Mouse (Mus musculus): ENCODE data around the gene St6galnac3. TPM values are rescaled to one million over a fixed set of nuclear protein-coding genes. Genes with fewer than 3 reads are reported as not detected.
A peak's percentile ranks its signal among the peaks of the same experiment; 100 is the strongest.

Gene St6galnac3
- polyA plus RNA-seq, 1 experiment from 2014 or later, result 38.4 TPM

DNA sequence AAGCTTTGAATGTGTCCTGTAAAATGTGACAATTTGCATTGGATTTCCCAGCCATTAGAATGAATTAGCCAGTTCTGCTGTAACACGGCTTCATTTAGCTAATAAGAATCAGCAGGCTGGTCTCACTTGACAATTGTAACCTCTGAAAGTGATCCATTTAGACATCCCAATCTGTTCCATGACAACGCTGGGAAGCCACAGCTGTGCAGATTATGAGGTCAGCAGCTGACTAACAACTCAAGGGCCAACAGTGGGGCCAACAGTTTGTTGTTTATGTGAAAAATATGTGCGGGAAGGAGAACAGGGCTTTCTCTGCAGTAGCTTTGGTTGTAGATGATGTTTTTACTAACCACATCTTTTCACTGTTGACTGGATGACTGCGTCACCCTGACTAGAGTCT, 308.6 kb downstream of the St6galnac3 start:
- H3K27me3 ChIP-seq (ENCODE audit: insufficient read depth, poor library complexity, severe bottlenecking), result no peaks in the 10 kb centered on the region
- H3K9me3 ChIP-seq, result no peaks in the 10 kb centered on the region
- H3K27ac ChIP-seq, result no peak overlapping the region
- H3K36me3 ChIP-seq, result no peaks in the 10 kb centered on the region
- WGBS, result 92% methylated on average over 4 of the region's 4 CpGs
- H3K4me3 ChIP-seq, result no peak overlapping the region
- H3K4me1 ChIP-seq, result 0 out of 2 replicates have a peak, but pooled peaks cover 4% of the 10 kb centered on the region
- no peak for DNase-seq (ENCODE audit: low spot score)

DNA sequence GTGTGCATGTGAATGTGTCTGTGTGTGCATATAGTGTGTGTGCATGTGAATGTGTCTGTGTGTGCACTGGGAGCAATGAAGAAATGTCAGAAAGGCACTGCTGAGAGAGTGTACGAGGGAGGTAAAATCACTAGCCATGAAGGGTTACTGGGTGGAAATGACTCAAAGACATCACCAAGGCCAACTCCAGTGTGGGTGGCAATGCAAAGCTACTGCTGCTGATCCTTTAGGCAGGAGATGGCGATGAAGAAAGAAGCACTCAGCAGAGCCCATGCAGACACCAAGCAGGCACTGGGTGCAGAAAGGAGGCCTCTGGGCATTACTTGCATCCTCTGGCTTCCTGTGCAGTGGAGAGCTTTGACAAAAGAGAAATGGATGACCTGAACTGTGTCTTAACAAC, 310.8 kb downstream of the St6galnac3 start:
- Histone ChIP-seq H3K27me3 (ENCODE audit: insufficient read depth, poor library complexity, severe bottlenecking) (no peaks in the 10 kb centered on the region), H3K9me3 (no peaks in the 10 kb centered on the region), H3K27ac (no peak overlapping the region), H3K4me3 (no peak overlapping the region), H3K4me1 (no peaks in the 10 kb centered on the region), H3K36me3 (no peaks in the 10 kb centered on the region)
- DNase-seq (ENCODE audit: low spot score), result no peak
- 84% methylated on average over 2 of the region's 2 CpGs for WGBS

DNA sequence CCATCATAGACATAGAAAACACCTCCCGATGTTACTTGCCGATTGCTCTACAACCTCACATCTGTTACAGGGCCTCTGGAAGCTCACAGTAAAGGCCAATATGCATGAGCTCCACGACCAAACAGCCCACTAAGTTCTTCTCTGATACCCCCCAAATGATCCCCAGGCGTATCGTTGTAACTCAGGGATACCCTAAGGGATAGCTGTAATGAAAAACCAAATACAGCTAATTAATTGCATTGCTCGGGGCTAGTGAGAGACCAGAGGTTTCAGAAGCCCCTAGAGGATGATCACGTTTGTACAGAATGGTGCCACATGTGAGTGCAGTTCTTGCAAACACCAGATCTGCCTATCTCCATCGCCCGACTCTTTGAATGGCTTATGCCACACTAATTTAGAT, 315.7 kb downstream of the St6galnac3 start:
- 84% methylated on average over 9 of the region's 9 CpGs for WGBS
- Histone ChIP-seq H3K36me3 (no peaks in the 10 kb centered on the region), H3K4me3 (no peak overlapping the region), H3K27me3 (ENCODE audit: insufficient read depth, poor library complexity, severe bottlenecking) (no peaks in the 10 kb centered on the region), H3K27ac (no peak overlapping the region), H3K9me3 (no peaks in the 10 kb centered on the region), H3K4me1 (no peaks in the 10 kb centered on the region)
- no peak for DNase-seq (ENCODE audit: low spot score)

DNA sequence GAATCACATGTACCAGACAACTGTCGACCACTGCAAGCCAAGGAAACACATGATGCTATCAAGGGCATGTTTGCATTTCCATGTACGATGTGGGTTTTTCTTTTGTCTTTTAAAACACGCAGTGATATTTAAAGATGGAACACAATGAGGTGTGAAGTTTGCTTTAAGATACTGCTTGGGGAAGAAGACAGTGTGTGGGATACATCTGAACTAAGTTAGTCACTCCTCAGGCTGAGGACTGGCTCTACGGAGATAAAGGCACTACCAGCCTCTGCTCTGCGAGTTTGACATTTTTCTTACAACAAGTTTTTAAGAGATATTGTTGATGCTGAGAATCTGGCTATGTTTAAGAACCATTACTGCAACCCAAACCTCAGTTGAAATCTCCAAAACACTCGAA, 316.6 kb downstream of the St6galnac3 start:
- H3K4me3 ChIP-seq, result no peak overlapping the region
- WGBS, result 83% methylated on average over 6 of the region's 6 CpGs

DNA sequence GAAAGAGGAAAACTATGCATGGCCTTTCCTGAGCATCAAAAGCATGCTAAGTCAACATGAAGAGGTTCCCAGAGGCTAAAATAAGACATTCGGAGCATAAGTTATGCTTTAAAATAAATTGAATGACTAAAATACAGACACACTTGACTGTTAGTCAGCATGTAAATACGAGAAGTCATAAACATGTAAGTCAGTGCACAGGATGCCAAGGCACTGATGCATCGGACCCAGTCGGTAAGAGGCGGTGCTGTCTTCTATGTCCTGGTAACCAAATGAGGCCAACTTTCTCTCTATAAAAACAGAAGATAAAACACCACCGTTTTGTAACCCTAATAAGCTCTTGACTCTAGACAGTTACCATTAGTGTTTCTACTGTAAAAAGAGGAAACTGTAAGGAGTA, 317.3 kb downstream of the St6galnac3 start:
- WGBS, result 87% methylated on average over 6 of the region's 6 CpGs
- no peak for DNase-seq (ENCODE audit: low spot score)

More for the DNA sequence above, 316.6 kb downstream of the St6galnac3 start:
- Histone ChIP-seq H3K4me1 (no peaks in the 10 kb centered on the region), H3K9me3 (no peaks in the 10 kb centered on the region), H3K36me3 (no peaks in the 10 kb centered on the region), H3K27ac (no peak overlapping the region), H3K27me3 (ENCODE audit: insufficient read depth, poor library complexity, severe bottlenecking) (no peaks in the 10 kb centered on the region)
- DNase-seq (ENCODE audit: low spot score), result no peak

DNA sequence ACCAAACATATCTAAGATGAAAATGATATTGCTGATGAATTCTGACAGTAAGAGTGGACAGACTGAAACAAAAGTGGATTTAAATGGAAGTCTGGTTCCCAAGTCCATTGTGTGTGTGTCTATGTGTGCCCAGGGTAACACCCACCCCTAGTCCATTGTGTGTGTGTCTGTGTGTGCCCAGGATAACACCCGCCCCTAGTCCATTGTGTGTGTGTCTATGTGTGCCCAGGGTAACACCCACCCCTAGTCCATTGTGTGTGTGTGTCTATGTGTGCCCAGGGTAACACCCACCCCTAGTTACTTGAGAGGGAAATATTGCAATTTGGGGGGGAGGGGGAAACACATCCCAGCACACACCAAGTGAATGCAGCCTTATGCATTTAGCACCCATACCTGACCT, 318.1 kb downstream of the St6galnac3 start:
- DNase-seq (ENCODE audit: low spot score), result no peak
- no peaks in the 10 kb centered on the region for H3K36me3 ChIP-seq
- H3K9me3 ChIP-seq, result no peaks in the 10 kb centered on the region
- no peak overlapping the region for H3K27ac ChIP-seq
- 95% methylated on average over 1 of the region's 1 CpGs for WGBS
- H3K27me3 ChIP-seq (ENCODE audit: insufficient read depth, poor library complexity, severe bottlenecking), result no peaks in the 10 kb centered on the region
- no peak overlapping the region for H3K4me3 ChIP-seq
- no peaks in the 10 kb centered on the region for H3K4me1 ChIP-seq

More for the DNA sequence above, 317.3 kb downstream of the St6galnac3 start:
- Histone ChIP-seq H3K36me3 (no peaks in the 10 kb centered on the region), H3K27ac (no peak overlapping the region), H3K27me3 (ENCODE audit: insufficient read depth, poor library complexity, severe bottlenecking) (no peaks in the 10 kb centered on the region), H3K4me1 (no peaks in the 10 kb centered on the region), H3K9me3 (no peaks in the 10 kb centered on the region), H3K4me3 (no peak overlapping the region)

DNA sequence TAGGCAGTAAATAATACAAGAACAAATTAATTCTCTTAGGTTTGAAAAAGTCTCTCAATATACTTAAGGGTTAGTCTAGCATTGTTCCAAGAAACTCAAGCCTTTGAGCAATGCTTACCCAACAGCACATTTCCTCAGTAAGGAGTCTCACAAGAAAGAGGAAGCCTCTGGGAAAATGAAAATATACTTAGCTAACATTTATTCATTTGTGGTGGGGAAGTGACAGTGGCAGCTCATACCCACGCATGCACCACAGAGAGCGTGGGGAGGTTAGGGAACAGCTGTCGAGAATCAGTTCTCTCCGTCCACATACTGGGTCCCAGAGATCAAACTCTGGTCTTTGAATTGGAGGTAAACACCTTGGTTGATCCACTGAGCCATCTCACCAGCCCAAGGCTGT, 318.8 kb downstream of the St6galnac3 start:
- 92% methylated on average over 4 of the region's 4 CpGs for WGBS
- H3K27ac ChIP-seq, result no peak overlapping the region

DNA sequence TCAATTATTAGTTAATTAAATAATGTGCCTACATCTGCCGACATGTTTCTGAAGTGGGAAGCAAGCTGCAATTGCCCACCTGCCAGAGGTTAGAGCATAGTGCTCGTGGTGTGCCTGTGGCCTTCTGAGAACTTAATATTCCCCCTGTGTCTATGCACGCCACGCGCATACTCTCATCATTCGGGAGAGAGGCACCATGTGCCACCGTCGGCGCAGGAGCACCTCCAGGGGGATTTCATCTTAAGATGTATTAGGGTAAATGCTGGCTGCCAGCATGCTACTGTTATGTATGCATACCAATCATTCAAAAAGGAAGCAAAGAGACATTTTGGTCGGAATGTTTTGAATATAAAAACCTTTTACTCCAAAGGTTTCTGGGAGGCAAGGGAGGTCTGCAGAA, 319.3 kb downstream of the St6galnac3 start:
- Histone ChIP-seq H3K36me3 (no peaks in the 10 kb centered on the region), H3K4me1 (no peaks in the 10 kb centered on the region), H3K4me3 (no peak overlapping the region), H3K9me3 (no peaks in the 10 kb centered on the region), H3K27me3 (ENCODE audit: insufficient read depth, poor library complexity, severe bottlenecking) (no peaks in the 10 kb centered on the region), H3K27ac (no peak overlapping the region)
- 90% methylated on average over 10 of the region's 10 CpGs for WGBS
- no peak for DNase-seq (ENCODE audit: low spot score)

More for the DNA sequence above, 318.8 kb downstream of the St6galnac3 start:
- H3K9me3 ChIP-seq, result no peaks in the 10 kb centered on the region
- DNase-seq (ENCODE audit: low spot score), result no peak
- no peaks in the 10 kb centered on the region for H3K4me1 ChIP-seq
- no peaks in the 10 kb centered on the region for H3K36me3 ChIP-seq
- H3K27me3 ChIP-seq (ENCODE audit: insufficient read depth, poor library complexity, severe bottlenecking), result no peaks in the 10 kb centered on the region
- no peak overlapping the region for H3K4me3 ChIP-seq

DNA sequence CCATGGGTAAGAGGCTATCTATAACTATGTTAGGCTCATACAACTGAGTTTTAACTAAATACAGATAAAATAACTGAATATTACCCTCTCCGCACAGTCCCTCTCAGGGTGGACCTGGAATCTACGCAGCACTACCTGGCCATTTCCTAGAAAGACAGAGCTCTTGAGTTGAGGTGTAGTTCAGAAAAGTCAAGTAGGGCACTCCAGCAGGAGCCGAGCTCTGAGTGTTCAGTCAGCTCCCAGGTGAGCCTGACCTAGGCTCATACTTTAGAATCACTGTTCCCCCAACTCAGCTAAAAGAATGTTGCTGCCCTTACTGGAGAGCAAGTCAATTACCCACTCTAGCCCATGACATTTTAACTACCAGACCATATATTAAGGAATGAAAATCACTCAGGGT, 324.7 kb downstream of the St6galnac3 start:
- 84% methylated on average over 3 of the region's 3 CpGs for WGBS
- Histone ChIP-seq H3K4me1 (no peaks in the 10 kb centered on the region), H3K9me3 (no peaks in the 10 kb centered on the region), H3K36me3 (no peaks in the 10 kb centered on the region), H3K27ac (no peak overlapping the region), H3K4me3 (no peak overlapping the region), H3K27me3 (ENCODE audit: insufficient read depth, poor library complexity, severe bottlenecking) (no peaks in the 10 kb centered on the region; the same call in 1 of the 2 replicates)
- DNase-seq (ENCODE audit: low spot score), result no peak

DNA sequence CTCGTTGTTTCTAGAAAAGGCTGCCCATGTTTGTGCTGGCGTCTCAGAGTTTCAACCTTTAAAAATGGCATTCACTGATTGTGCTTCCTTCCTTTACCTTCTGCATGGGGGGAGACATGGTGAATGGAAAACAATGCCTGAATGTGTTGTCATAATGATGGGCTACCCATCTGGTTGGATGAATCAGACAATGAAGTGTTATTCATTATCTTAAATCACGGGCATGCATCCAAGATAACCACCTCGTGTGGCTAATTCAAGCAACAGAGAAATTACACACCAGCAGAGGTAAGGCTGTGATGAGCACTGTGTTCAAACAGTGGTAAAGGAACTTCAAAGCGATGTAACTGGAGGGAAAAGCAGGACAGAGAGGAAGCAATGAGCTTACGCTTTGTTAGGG, 325.4 kb downstream of the St6galnac3 start:
- Histone ChIP-seq H3K36me3 (no peaks in the 10 kb centered on the region), H3K27ac (no peak overlapping the region), H3K4me1 (no peaks in the 10 kb centered on the region), H3K9me3 (no peaks in the 10 kb centered on the region), H3K4me3 (no peak overlapping the region), H3K27me3 (ENCODE audit: insufficient read depth, poor library complexity, severe bottlenecking) (no peaks in the 10 kb centered on the region; the same call in 1 of the 2 replicates)
- WGBS, result 68% methylated on average over 6 of the region's 6 CpGs
- no peak for DNase-seq (ENCODE audit: low spot score)

DNA sequence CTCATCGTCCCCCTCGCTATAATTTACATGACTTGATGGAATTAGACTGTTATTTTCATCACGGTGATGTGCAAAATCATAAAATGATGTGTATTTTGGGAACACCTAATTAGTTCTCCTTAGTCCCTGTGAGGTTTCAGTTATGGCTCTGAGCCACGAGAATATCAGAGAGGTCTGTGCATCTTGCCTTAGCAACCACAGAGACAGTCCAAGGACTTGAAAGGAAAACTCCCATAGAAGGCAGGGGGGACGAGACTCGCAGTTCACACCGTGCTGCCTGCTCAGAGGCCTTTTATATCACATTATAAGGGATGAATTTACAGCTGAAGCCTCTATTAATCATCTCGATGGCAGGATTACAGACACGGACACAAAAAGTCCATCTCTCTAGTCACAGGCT, 327.2 kb downstream of the St6galnac3 start:
- Histone ChIP-seq H3K36me3 (peaks cover 4% of the 10 kb centered on the region; the same call in 1 of the 2 replicates), H3K4me3 (no peak overlapping the region), H3K4me1 (no peaks in the 10 kb centered on the region), H3K27me3 (ENCODE audit: insufficient read depth, poor library complexity, severe bottlenecking) (no peaks in the 10 kb centered on the region; the same call in 1 of the 2 replicates), H3K27ac (no peak overlapping the region), H3K9me3 (no peaks in the 10 kb centered on the region)
- DNase-seq (ENCODE audit: low spot score), result no peak
- 91% methylated on average over 9 of the region's 9 CpGs for WGBS

DNA sequence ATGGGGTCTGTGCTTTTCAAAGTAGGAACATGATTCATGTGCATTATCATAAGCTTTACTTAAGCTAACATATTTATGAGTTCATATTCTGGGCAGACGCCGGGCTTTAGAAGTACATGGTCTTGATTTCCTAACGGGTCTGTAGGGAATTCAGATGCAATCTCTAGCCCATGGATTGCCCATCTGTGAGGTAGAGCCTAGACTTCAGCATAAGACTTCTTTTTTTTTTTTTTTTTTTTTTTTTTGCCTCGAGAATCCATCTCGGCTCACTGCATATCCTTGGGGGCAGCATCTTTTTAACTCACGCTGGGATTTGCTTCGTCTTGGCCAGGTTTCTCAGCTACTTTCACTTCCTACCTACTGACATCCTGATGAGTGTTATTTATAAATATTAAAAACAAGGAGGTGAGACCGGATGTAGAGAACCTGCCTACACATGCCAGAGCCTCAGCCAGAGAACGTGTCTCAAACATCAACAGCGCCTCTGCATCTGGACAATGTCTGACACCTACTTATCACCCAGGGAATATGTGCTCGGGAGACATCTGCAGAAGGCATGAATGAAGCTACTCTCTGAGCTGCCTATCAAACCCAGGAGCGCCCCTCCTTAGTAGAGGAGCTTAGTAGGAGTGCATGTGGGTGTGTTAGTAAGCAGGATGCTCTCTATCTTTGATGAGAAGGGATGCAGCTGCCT, 328.5 kb downstream of the St6galnac3 start:
- DNase-seq (ENCODE audit: low spot score), result peak; percentile 84
- Histone ChIP-seq H3K4me1 (no peaks in the 10 kb centered on the region), H3K4me3 (no peak overlapping the region), H3K36me3 (peaks cover 4% of the 10 kb centered on the region; the same call in 1 of the 2 replicates), H3K27ac (no peak overlapping the region), H3K9me3 (no peaks in the 10 kb centered on the region), H3K27me3 (ENCODE audit: insufficient read depth, poor library complexity, severe bottlenecking) (no peaks in the 10 kb centered on the region; the same call in 1 of the 2 replicates)
- WGBS, result 52% methylated on average over 12 of the region's 12 CpGs

DNA sequence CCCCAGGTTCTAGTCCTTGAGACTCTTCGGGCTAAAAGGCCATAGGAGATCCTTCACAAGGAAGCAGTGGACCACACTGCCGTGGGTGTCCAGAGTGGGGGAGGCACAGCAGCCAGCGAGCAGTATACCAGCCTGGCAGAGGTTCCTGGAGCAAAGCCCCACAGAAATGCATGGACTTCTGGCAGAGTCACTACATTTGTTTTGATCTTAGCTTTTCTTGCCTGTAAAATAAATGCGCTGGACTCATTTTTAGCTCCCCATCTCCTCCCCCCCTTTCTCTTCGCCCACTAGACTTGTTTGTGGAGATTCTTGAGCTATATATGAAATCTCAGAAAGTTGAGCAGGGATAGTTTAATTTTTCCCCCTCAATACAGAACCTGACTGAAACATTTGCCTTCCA, 329.6 kb downstream of the St6galnac3 start:
- no peaks in the 10 kb centered on the region for H3K9me3 ChIP-seq
- no peaks in the 10 kb centered on the region; the same call in 1 of the 2 replicates for H3K27me3 ChIP-seq (ENCODE audit: insufficient read depth, poor library complexity, severe bottlenecking)
- H3K27ac ChIP-seq, result no peak overlapping the region
- no peak for DNase-seq (ENCODE audit: low spot score)
- no peaks in the 10 kb centered on the region for H3K4me1 ChIP-seq
- 86% methylated on average over 5 of the region's 5 CpGs for WGBS
- peaks cover 4% of the 10 kb centered on the region; the same call in 1 of the 2 replicates for H3K36me3 ChIP-seq
- H3K4me3 ChIP-seq, result no peak overlapping the region

DNA sequence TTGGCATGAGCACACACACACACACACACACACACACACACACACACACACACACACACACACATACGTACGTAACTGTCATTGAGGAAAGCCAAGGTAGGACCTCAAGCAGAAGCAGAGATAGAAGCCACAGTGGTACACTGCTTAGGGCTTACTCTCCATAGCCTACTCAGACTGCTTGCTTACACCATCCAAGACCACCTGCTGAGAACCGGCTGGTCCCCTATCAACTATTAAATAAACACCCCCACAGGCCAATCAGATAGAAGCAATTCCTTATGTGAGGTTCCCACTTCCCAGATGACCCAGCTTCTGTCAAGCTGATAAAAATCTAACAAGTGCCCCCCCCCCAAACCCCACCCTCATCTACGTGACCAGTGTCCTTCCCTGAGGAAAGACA, 330.2 kb downstream of the St6galnac3 start:
- H3K4me1 ChIP-seq, result no peaks in the 10 kb centered on the region
- WGBS, result 72% methylated on average over 4 of the region's 4 CpGs
- H3K9me3 ChIP-seq, result no peaks in the 10 kb centered on the region
- H3K27ac ChIP-seq, result no peak overlapping the region
- H3K36me3 ChIP-seq, result peaks cover 4% of the 10 kb centered on the region; the same call in 1 of the 2 replicates
- no peak overlapping the region for H3K4me3 ChIP-seq
- no peaks in the 10 kb centered on the region; the same call in 1 of the 2 replicates for H3K27me3 ChIP-seq (ENCODE audit: insufficient read depth, poor library complexity, severe bottlenecking)
- no peak for DNase-seq (ENCODE audit: low spot score)

All from heart, embryonic 10.5 days (tissue).